Mouse (Mus musculus): ENCODE measurements at regions not wholly inside any gene's neighbourhood (a gene's known extent, or its start where the extent isn't known, plus 50 kb on each side); places are given as distances from the start of the nearest gene placed in this dataset.

GRCm38 (mm10) chr7:51434865-51435264, 76.0 kb upstream of the Ano5 start:
- intact Hi-C loops (cut with DNase I) = loop anchor here (2.0 kb wide), 1 partner anchor 1480 kb away; no protein-coding TSS in a partner anchor
- DNase-seq = peak; percentile 3 to 4

- intact Hi-C loops (cut with DNase I) = no loop called here
Observed at GRCm38 (mm10) chr7:51454989-51455692, 55.7 kb upstream of the Ano5 start.

GRCm38 (mm10) chr7:51458757-51459156, 52.1 kb upstream of the Ano5 start:
- intact Hi-C loops (cut with DNase I) = no loop called here
- no peak for DNase-seq

More at GRCm38 (mm10) chr7:51454989-51455692, 55.7 kb upstream of the Ano5 start:
- no peak for DNase-seq

Data from heart, postnatal 36 days (tissue).